Mouse (Mus musculus) C3H10T1/2 (cell line): ENCODE measurements around the gene Vmn1r63. TPM values are rescaled to one million over a fixed set of nuclear protein-coding genes. Genes with fewer than 3 reads are reported as not detected.

Experiments used
- polyA plus RNA-seq, 2 experiments: library from polyadenylated mRNA; unstranded; fragments of >200 nt; fragmentation: generic; extraction: Trizol; gene quantifications; one replicate each; pipeline ENCODE4 v1.2.1; 2012; ENCODE audit warnings: missing spikeins in 2 of 2

Vmn1r63 gene
- polyA plus RNA-seq: not detected

DNA sequence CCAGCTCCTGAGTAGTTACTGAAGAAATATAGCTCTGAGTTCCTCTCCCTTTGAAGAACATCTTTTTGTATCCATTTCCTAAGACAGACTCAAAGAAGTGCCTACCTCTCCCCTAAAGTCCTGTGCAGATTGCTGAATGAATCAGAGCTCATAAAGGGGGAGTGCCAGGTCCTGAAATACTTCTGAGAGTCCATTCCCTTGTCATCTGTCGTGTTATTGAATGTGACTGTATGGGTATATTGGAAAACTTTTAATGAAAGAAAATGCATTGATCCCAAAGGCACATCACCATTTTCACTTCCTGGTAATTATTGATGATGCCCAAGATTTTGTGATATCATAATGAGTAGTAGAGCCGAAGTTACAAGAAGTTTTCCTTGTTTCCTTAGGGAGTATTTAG is at the start of gene Vmn1r63:
Gene Vmn1r63, minus strand, starts transcription at position 101 of the 400 bp plus-strand sequence.

Other genes starting within 250 kb of the Vmn1r63 start
- not detected for gene Vmn1r61, start 192.2 kb downstream of the Vmn1r63 start, polyA plus RNA-seq
- gene Vmn1r62, start 131.8 kb downstream of the Vmn1r63 start, polyA plus RNA-seq: not detected
- gene Vmn1r64, start 79.1 kb upstream of the Vmn1r63 start, polyA plus RNA-seq: not detected
- not detected for gene Vmn1r65, start 205.6 kb upstream of the Vmn1r63 start, polyA plus RNA-seq
- gene Nlrp4c, start 239.7 kb upstream of the Vmn1r63 start, polyA plus RNA-seq: not detected